Mouse (Mus musculus) brown adipose tissue, adult 24 weeks (tissue): Measurements from ENCODE around the gene Ntn3. TPM values are rescaled to one million over a fixed set of nuclear protein-coding genes. Genes with fewer than 3 reads are reported as not detected.
A peak's percentile ranks its signal among the peaks of the same experiment; 100 is the strongest.

Experiments
- H3K27ac ChIP-seq: fragments of 200-500 bp; replicated peaks from 2 replicates; pipeline ENCODE4 v1.5.1; 2012; ENCODE audit warnings: low read depth, mild to moderate bottlenecking, low read length
- H3K4me1 ChIP-seq: fragments of 200-500 bp; 2 replicates; pipeline ENCODE4 v1.6.1; 2012; ENCODE audit warnings: low read length, mixed read lengths; ENCODE audit not compliant: control insufficient read depth, insufficient read depth, insufficient read length
- H3K4me3 ChIP-seq: fragments of 200-500 bp; 2 replicates; pipeline ENCODE4 v1.5.1; 2012; ENCODE audit warnings: low read depth, mild to moderate bottlenecking, low read length, moderate library complexity; ENCODE audit not compliant: insufficient read depth
- polyA plus RNA-seq: library from polyadenylated mRNA; stranded (reverse); fragments of >200 nt; gene quantifications from 2 replicates; pipeline ENCODE4 v1.2.4, GENCODE M21; 2012; ENCODE audit not compliant: missing spikeins, insufficient read depth, insufficient read length

Gene Ntn3
- polyA plus RNA-seq, 1 experiment, result 0.52 TPM

GRCm38 (mm10) chr17:24171738-24172137 is 37.6 kb downstream of the Ntn3 start:
- no peak overlapping the region for H3K4me3 ChIP-seq

GRCm38 (mm10) chr17:24170729-24171128 is 38.6 kb downstream of the Ntn3 start:
- Histone ChIP-seq H3K4me1 (peaks cover 7% of the 10 kb centered on the region), H3K4me3 (0 out of 2 replicates have a peak overlapping the region, but pooled peaks have one; percentile 1), H3K27ac (peak overlapping the region; percentile 58)

More at GRCm38 (mm10) chr17:24171738-24172137, 37.6 kb downstream of the Ntn3 start:
- peak overlapping the region; percentile 74 for H3K27ac ChIP-seq
- H3K4me1 ChIP-seq, result peaks cover 7% of the 10 kb centered on the region

DNA sequence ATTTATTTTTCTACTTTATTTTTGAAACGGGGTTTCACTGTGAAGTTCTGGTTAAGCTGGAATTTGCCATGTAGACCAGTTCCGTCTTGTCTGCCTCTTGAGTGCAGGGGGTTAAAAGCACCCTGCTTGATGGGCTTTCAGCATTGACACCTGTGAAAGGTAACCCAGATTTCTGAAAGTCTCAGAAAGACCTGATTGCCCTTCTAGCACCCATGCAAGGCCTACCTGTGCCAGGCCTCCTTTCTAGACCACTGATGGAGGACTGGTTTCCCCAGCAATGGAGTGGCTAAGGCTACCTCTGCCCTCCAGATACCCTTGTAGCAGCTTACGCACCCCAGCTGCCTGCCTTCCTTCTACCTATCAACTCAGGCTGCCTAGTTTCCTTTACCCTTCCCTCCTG is 39.2 kb downstream of the Ntn3 start:
- H3K27ac ChIP-seq, result peak overlapping the region; percentile 55; the same call in 1 of the 2 replicates
- H3K4me3 ChIP-seq, result peak overlapping the region; percentile 79
- H3K4me1 ChIP-seq, result peaks cover 7% of the 10 kb centered on the region

- Histone ChIP-seq H3K4me1 (peaks cover 7% of the 10 kb centered on the region), H3K27ac (peak within 1 kb of the TSS; percentile 99), H3K4me3 (peak within 1 kb of the TSS; percentile 79)
Observed at GRCm38 (mm10) chr17:24169317-24170065, 39.8 kb downstream of the Ntn3 start, which contains the start of gene Atp6v0c. TSS of gene Atp6v0c (minus strand) at chr17:24169702.

GRCm38 (mm10) chr17:24168590-24169277 is 40.6 kb downstream of the Ntn3 start:
- peaks cover 7% of the 10 kb centered on the region for H3K4me1 ChIP-seq
- peak overlapping the region; percentile 99 for H3K27ac ChIP-seq
- peak overlapping the region; percentile 79 for H3K4me3 ChIP-seq

DNA sequence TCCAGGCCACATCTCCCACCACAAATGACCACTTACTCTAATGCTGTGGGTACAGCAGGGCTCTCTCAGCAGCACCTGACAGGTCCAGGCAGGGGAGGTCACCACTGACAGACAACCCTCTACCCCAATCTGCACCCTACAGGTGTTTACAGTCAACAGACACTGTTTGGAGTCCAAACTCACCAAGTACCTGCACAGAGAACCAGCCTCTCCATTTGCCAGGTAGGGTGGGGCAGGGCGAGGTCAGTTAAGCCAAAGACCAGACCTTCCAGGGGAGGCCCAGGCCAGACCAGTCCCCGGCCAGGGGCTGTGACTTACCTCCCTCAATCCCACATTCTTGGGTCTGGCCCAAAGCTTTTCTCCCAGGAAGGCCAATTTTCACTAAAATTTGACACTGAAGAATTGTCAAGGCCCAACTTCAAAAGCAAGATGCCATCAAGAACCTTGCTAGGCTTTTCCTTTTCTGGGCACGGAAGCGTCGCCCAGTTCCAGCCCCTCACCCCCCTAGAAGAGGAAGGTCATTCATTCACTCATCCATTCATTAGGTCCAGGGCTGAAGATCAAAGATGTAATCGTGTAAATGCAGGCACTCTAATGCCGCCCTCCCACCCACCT is 41.3 kb downstream of the Ntn3 start:
- H3K4me3 ChIP-seq, result peak overlapping the region; percentile 79
- H3K4me1 ChIP-seq, result peaks cover 7% of the 10 kb centered on the region
- H3K27ac ChIP-seq, result peak overlapping the region; percentile 67

- Histone ChIP-seq H3K27ac (peak overlapping the region; percentile 58), H3K4me1 (peaks cover 10% of the 10 kb centered on the region), H3K4me3 (peak overlapping the region; percentile 14)
Observed at GRCm38 (mm10) chr17:24167120-24167519, 42.2 kb downstream of the Ntn3 start.

- Histone ChIP-seq H3K4me1 (peaks cover 10% of the 10 kb centered on the region), H3K4me3 (no peak overlapping the region), H3K27ac (peak overlapping the region; percentile 6; the same call in 1 of the 2 replicates)
Observed at GRCm38 (mm10) chr17:24164566-24165259, 44.6 kb downstream of the Ntn3 start.

DNA sequence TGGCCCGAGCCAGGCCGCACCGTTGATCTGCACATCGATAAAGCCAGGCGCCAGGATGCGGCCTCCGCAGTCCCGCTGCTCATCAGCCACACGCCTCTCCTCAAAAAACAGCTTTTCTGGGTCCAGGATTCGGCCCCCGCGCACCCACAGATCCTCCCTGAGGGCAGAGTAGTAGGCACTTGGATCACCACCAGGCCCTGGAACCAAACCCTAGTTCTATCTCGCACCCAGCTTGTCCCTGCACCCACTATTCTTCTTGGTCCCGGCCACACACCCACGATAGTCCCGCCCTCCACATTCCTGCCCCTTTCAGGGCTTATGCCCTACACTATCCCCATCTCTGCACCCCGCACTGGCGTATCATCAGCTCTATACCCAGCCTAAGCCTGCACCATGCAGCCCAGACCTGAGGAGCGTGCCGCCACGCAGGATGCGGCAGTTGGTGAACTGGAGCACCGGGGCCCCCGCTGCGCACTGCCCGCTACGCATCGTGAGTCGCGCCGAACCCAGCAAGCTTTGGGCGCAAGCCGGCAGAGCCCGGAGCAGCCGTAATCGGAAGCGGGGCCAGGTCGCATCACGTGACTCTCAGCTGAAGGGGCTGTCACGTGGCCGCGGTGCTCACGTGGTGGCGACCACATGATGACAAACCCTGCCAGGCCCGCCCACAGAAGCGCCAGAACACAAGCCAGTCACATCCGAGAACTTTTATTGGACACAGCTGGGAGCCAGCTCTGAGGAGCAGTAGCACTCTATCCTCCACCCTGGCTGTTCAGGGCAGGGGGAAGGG is 46.0 kb downstream of the Ntn3 start, which contains the start of gene Amdhd2:
Gene Amdhd2 (minus strand): TSS at position 591 of the 787 bp plus-strand sequence.
- Histone ChIP-seq H3K27ac (peak within 1 kb of the TSS; percentile 54), H3K4me3 (peak within 1 kb of the TSS; percentile 77), H3K4me1 (peaks cover 10% of the 10 kb centered on the region)

DNA sequence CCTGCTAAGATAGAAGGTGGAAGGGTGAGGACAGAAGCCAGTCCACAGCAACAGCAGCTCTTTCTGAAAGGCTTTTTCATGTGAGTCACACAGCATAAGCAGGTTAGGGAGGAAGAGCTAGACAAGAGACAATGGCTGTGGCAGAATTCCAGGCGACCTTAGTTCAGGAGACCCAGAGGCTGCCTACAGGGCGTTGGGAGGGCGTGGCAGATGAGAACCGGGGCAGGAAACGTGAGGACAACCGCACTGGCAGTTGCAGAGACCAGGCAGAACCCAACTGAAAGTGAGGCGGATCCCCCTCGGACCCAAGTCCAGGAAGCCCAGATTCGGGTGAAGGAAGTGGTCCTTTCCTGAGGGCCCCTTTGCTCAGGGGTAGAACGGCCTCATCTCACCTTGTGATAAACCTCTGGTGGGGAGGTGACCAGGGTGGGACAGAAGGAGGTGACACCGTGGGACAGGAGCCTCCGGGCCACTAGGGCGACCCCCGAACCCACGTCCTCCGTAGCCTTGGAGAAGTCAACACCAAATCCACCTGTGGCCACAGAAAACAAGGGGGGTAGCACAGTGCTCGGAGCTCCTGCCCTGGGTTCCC is 46.7 kb downstream of the Ntn3 start:
- Histone ChIP-seq H3K4me1 (peaks cover 3% of the 10 kb centered on the region), H3K4me3 (peak overlapping the region; percentile 77)

GRCm38 (mm10) chr17:24161466-24161865 is 47.9 kb downstream of the Ntn3 start:
- Histone ChIP-seq H3K4me3 (no peak overlapping the region), H3K27ac (no peak overlapping the region), H3K4me1 (peaks cover 3% of the 10 kb centered on the region; the same call in 1 of the 2 replicates)

More for the DNA sequence above, 46.7 kb downstream of the Ntn3 start:
- H3K27ac ChIP-seq, result peak overlapping the region; percentile 54

GRCm38 (mm10) chr17:24157526-24157925 is 51.8 kb downstream of the Ntn3 start:
- no peaks in the 10 kb centered on the region; the same call in 1 of the 2 replicates for H3K4me1 ChIP-seq
- H3K4me3 ChIP-seq, result no peak overlapping the region
- no peak overlapping the region for H3K27ac ChIP-seq

DNA sequence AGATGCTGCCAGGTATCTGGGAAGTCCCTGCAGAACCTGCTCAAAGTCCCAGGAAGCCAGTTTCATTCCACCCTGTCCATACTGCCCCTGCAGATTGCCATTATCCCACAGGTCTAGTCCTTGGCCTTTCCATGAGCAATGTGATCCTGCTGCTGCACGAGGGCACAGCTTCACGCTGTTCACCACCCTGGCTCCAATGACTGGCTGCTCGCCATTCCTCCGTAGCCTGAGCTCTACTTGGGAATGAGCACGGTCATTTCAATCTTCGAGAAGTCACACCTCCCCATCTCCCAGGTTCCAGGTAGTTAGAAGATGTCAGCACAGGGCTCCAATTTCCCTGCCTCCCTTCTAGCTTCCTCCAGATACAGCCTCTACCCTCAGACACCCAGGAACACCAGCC is 52.2 kb downstream of the Ntn3 start:
- H3K27ac ChIP-seq, result no peak overlapping the region
- no peak overlapping the region for H3K4me3 ChIP-seq
- no peaks in the 10 kb centered on the region for H3K4me1 ChIP-seq

GRCm38 (mm10) chr17:24156394-24156793 is 52.9 kb downstream of the Ntn3 start:
- no peak overlapping the region for H3K27ac ChIP-seq
- no peak overlapping the region for H3K4me3 ChIP-seq
- no peaks in the 10 kb centered on the region for H3K4me1 ChIP-seq
